Mouse (Mus musculus) bone marrow macrophage, adult 2 months (primary cell): Measurements from ENCODE around the gene Arhgap29.

Experiments
- CTCF ChIP-seq: IDR thresholded peaks from 2 replicates; pipeline ENCODE4 v1.5.1; 2012; ENCODE audit warnings: low read depth, mild to moderate bottlenecking, low read length, moderate library complexity
- POLR2A ChIP-seq: IDR thresholded peaks from 2 replicates; pipeline ENCODE4 v1.6.1; 2012; ENCODE audit warnings: mild to moderate bottlenecking, low read depth, low read length, borderline replicate concordance

DNA sequence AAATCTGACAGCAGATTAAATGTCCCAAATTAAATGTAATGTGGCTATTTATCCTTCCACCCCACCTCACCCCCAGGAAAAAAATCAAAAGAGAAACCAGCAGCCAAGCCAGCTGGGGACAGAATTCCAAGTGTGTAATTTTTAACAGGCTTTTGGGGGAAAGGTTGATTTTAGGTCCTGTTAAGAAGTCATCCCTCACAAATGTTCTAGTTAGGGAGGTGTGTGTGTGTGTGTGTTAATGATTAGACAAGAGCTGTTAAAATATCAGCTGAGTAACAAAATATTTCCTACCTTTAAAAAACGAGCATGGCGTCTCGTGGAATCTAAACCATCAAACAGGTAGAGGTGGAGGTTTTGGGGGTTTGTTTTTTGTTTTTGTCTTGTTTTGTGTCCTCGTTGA lies 49.1 kb upstream of the Arhgap29 start:
- no peak for TF ChIP-seq POLR2A
- TF ChIP-seq CTCF, result no peak
